Mouse (Mus musculus): ENCODE measurements around the gene Mier3.
A peak's percentile ranks its signal among the peaks of the same experiment; 100 is the strongest.

The Mier3 gene

DNA sequence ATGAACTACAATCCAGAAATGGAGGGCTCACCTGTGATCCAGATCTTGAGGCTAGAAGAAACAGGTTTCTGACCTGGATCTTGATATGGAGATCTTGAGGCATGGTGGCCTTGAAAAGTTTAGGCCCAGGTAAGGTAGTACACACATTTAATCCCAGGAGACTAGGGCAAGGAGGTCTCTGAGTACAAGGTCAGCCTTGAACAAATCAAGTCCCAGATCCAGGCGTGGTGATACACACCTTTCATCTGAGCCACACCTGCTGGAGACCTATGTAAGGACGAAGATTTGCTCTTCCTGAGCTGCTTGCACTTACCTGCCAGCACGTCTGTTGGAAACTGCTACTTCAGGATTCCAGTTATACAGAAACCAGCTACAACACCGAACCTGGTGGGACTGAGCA, at the start of gene Mier3:
TSS of gene Mier3 (plus strand) at position 301 of the 400 bp plus-strand sequence.
- no peak for DNase-seq (ENCODE audit: low spot score)

DNA sequence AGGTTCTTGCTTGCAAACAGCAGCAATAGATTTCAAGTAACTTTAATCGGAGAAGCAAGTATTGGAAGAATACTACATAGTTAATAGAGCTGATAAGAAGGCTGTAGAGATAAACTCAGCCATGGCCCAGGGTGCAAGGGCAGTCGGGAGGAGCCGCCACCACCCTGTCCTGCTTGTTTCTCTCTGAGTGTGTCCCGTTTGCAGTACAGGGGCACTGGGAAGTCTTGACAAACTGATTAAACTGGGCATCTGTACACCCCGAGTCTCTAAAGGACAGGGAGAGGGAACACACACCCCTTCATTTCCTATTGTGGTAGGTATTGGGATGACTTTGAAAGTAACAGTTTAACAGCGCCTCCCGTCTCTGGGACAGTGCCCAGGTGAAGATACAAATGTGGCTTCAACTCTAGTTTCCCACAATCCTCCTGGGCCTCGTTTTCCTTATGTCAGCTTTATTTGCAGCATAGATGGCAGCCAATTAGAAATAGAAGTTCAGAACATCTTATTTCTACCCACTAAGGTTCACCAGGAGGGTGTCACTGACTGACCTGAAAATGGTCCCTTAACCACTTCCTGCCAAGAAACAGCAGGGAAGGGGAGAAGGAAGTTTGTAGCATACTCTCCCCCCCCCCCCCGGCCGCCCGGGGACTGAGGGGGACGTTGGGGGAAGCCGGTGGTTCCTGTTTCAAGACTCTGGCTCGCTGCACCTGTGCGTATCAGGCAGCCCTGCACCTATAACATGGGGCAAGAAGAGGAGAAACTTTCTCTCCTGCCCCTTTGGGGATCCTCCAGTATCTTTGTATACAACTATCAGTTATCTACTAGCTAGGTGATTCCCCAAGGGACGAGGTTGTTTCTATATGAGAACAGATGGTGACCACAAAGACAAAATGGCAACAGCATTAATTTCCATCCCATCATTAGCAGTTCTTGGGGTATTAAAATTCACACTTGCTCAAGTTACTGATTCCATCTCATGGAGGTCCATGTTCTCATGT, 46.3 kb upstream of the Mier3 start:
- no peak for DNase-seq (ENCODE audit: low spot score)

DNA sequence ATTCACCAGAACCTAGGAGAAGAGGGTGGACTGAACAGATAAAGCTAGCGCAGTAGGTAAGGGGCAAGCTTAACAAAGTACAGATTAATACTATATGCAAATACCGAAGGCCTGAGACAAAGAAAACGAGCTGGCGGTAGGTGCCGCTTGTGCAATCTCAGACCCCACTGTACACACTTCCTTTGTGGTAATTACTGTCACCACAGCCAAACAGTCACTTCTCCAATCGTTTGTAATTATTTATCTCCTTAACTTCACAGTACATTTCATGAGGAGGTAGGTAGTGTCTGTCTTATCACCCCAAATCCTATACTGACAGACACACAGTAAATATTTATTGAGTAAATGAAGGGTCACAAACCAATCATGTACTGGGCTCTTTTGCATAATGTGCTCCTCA, 40.5 kb upstream of the Mier3 start:
- no peak for DNase-seq (ENCODE audit: low spot score)

DNA sequence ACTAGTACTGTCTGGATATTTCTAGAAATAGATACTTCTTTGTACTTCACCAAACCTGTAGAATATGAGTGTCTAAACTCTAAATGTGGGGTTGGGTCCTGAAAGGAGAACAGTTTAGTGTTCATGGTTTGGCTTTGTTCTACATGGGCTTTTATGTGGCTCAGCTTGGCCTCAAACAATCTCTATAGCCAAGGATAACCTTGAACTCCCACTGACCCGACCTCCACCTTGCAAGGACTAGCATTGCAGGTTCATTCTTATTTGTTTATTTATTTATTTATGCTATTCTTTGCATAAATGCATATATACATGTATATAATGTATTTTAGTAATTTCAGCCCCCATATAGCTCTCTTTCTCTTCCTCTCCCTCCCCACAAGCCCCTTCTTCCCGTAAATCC, 37.1 kb upstream of the Mier3 start:
- no peak for DNase-seq (ENCODE audit: low spot score)

DNA sequence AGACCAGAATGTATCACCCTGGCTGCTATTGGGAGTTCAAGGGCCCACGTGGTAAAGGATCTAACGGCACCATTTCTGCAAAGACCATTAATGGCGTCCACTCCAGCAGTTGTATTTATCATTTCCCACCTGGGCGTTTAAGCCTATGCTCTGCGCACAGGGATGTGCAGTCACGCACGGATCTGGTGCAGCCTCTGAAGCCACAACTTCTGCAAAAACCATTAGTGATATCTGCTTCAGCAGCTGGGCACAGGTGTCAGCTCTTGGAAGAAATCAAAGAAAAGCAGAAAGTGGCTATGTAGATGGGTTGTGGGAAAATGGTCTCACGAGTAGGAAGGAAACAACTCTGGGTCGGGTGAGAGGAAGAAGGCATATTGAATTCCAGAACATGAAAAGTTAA, 34.6 kb upstream of the Mier3 start:
- DNase-seq (ENCODE audit: low spot score) = no peak

DNA sequence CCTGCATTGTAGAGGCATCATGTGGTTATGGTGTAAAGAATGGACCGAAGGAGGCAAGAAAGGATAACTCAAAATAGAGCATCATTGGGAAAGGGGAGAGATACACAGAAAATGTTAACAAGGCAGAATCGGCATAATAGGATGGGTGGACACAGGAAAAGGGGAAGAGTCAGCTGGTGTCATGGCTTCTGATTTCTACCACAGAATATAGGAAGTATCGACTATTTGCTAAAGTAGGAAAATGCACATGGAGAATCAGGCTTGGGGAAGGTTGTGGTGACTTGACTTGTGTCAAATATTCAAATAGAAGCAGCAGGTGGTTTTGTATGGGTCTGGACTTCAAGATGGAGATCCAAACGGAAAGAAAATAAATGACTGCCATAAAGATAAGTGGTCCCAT, 33.5 kb upstream of the Mier3 start:
- DNase-seq (ENCODE audit: low spot score) = no peak

DNA sequence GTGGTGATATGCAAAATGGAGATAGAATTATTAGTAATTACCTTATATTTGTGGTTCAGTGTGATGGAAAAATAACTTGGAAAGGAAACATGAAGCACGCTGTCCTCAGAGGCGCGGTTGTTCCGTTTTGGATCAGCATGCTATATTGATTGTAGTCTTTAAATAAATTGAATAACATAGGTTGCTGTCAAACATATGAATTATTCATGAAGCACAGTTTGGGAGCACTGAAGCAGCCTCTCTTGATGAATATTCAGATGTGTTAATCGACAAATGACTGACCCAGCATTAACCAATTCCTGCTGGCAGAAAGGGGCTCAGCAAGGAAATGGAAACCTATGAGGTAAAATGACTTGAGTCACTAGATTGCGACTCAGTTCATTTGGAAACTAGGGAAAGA, 29.8 kb upstream of the Mier3 start:
- DNase-seq (ENCODE audit: low spot score) = no peak

DNA sequence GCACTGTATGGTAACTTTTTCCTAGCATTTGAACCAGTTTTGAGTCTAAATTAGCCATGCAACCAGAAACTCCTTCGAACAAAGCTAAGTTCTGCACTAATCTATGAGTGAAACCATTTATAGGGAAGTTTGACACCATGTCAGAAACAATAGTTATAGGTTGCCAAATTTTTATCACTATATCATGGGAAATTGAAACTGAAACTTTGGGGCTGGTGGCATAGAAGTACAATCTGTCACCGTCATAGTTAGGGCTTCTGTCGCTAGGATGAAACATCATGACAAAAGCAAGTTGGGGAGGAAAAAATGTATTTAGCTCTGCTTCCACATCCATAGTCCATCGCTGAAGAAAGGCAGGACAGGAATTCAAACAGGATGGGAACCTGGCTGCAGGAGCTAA, 25.5 kb upstream of the Mier3 start:
- DNase-seq (ENCODE audit: low spot score) = no peak

DNA sequence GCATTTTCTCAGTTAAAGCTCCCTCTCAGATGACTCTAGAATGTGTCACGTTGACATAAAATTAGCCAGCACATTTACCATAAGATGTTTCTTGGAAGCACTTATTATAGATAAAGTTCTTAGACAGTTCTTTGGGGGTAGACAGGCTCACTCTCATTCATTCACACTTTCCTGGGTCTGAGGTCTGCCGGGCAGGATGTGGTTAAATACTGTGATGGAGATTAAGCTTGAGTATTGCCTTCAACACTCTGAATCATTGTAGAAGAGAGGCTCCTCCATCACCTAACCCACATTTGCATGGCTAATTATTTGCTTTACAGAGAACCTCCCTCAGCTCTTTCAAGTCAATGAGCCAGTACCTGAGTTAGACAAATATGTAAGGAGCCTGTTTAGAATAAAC, 24.9 kb upstream of the Mier3 start:
- DNase-seq (ENCODE audit: low spot score) = no peak

DNA sequence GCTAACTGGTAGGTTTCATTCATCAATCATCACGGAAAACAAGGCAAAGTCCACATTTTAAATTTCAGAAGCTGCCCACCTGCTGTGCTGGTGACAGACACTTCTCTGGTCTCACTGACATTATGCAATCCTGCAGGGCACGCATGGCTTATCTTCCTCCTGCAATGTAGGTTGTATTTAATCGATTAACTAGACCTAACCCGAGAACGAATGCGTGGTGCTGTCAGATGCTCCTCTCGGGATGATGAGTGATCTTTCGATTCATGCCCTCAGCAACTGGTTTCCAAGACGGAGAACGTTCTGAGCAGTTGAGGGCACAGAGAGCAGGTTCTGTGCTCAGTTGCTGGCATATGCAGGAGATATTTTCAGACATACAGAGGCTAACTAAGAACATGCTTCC, 24.5 kb upstream of the Mier3 start:
- no peak for DNase-seq (ENCODE audit: low spot score)

DNA sequence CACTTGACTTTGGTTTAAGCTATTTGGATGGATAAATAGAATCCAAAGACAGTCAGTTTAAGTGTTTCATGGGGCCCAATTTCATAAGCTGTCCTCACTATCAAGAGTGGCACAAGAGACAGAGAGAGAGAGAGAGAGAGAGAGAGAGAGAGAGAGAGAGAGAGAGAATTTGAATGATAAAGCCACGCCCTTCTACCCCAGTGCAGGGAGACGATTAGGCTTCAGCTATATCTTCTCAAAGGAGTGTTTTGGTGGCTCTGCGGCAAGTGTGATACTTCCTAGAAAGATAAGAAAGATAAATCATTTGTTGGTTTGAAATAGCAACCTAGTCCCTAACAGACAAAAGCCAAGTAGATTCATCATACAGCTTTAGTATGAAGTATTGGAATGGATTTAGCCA, 24.0 kb upstream of the Mier3 start:
- DNase-seq (ENCODE audit: low spot score) = no peak

DNA sequence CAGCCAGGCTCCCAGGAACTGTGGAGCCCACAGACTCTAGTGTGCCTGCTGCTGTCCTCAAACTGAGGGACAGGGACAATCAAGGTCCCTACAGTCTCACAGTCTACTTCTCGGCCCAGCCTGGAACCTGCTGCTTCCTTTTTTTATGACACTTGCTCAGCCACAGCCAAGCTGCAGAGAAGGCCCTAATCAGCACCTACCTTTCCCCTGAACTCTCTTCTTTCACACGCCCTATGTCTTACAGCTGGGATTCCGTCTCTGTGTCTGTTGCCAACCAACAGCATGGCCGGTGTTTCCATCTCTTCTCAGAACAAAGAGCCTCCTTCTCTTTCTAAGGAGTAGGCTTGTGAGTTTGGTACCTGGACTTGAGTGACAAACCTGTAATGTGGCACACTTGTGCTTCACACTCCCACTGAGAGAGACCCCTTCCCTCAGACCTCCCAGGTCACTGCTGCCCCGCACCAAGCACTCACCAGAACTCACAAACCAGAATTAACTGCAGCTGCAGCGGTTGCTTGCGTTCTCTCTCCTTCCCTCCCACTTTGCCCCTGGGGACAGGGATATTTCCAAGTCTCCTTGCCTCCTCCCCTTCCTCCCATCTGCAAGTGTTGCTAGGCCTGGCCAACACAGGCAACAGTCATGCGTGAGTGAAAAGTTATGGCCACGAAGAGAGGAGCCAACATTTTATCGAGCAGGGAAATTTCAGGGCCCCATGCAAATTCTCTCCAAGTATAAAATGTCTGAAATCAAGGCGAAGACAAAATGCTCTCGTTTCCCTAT, 22.1 kb upstream of the Mier3 start:
- peak; percentile 26 for DNase-seq (ENCODE audit: low spot score)

DNA sequence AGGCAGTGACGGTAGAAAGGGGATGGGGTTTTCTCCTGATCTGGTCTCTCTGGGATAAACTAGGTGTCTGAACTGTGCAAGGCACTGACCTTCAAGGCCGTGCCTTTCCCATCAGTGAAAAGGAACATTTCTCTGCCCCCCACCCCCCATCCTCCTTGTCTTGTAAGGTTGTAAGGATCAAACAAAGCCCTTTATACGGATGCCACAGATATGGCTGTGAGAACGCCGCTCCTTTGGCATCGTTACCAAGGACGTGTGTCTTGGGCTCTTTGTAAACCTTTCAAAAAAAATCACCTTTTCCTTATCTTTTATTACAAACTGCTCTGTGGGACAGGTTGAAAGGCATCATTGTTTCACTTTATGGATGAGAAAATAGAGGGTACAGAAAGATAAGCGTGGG, 21.3 kb upstream of the Mier3 start:
- DNase-seq (ENCODE audit: low spot score) = no peak

DNA sequence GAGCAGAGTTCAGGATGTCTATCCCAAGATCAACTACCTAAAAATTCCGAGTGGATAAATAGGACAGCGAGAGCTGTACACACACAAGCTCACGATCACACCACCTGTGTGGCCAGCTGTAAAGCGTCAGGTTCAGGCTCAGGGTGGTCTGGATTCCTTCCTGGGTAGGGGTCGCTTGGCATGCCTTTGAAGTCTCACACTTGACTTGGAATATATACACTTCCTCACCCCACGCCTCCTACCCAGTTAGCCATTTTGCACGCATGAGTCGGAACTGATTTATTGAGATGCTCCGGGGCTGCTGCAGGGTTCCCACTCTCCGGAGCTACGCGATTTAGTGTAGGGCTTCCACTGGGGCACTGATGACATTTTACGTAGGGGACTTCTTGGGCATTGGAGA, 20.7 kb upstream of the Mier3 start:
- DNase-seq (ENCODE audit: low spot score) = peak; percentile 20

DNA sequence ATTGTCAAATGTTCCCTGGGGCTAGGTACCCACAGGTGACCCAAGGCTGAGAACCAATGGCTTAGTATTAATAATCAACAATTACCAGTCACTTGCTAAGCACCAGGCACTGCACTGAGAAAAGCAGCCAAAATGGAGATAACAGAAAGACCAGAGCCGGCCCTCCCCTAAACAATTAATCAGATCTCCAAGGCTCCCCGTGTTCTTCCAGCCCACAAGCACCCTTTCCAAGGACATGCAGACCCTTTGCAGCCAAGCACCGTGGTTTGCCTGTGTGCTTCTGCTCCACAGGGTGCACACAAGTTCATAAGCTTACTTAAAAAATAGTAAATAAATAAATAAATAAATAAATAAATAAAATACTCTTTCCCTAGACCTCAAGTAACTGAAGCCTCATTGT, 20.2 kb upstream of the Mier3 start:
- no peak for DNase-seq (ENCODE audit: low spot score)

DNA sequence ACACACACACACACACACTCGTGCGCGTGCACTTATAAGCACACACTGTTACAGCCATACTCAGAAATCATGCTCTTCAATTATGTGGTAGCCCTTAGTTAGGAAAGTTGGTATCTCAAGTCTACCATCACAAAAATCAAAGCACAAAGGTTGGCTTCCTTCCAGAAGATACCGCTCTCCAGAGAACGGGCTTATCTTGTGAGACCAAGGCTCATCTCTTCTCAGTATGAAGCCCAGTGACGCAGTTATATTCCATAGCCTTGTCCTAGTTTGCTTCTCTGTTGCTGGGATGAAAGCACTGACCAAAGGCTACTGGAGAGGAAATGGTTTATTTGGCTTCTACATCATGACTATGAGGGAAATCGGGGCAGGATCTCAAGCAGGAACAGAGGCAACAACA, 12.8 kb upstream of the Mier3 start:
- DNase-seq (ENCODE audit: low spot score) = no peak

DNA sequence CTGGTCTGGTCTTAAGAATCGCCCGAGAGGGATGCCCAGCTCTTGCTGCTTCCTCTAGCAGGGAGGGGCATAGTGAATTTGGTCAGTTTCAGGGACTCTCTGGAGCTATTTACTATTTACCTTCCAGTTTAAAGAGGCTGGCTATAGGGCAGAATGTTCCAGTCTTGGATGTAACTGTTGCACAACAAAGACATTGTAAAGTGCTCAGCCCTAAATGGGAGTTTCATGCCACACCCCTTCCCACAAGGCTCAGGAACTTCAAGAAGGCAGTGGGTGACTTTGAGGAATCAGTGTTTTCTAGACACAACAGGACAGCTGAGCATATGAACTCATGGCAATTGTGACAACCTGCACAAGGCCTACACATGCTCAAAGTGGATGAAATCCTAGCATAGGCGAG, 3.9 kb upstream of the Mier3 start:
- no peak for DNase-seq (ENCODE audit: low spot score)

DNA sequence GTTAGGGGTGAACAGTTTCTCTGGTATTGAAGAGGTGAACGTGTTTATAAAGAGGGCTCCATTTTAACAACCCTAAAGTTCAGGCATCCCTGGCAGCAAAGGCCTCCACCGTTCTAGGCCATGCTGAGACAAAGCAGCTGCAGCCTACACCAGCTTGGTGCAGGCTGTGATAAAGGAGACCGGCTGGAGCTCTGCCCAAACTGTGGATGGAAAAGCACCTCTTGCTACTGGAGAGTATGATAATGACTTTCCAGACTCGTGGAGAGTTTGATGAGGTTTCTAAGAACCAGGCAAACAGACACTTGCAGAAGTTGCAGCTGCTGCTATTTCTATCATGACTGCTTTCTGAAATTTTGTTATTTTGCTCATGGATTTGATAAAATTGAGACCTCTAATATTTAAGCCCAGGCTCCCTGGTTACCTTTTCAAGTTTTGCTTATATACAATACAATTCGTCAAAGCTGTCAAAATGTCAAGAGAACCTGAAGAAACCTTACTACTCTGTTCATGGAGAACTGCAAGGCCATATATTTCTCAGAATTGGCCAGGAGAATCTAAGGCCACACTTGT, 3.4 kb downstream of the Mier3 start:
- DNase-seq (ENCODE audit: low spot score) = no peak

DNA sequence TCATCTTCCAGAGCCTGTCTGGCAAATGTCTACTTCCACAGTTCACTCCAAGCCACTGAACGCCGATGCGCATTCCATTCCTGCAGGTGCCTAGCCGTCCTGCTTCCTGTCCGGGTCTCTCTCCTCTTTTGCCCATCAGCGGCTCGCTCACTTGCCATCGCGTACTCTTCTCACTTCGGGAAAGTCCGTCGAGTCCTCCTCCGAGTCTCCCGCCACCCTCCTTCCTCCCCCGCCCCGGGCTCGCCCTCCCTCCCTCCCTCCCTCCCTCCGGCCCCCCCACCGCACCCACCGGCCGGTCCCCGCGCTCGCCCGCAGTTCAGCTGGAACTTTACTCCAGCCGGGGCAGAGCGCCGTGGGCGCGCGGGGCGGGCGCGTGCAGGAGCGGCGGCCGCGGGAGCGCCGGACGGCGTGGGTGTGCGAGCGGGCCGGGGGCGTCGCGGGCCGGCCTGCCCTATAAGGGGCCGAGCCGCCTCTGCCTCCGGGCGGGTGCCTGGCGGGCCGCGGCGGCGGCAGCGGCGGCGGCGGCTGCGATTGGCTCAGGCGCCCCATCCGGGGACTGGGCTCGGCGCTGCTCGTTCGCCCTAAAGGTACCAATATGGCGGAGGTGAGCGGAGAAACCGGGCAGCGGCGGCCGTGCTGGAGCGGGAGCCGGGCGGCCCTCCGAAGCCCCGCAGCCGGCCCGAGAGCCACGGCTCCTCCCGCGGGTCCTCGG, 5.1 kb downstream of the Mier3 start:
- DNase-seq (ENCODE audit: low spot score) = peak; percentile 87

DNA sequence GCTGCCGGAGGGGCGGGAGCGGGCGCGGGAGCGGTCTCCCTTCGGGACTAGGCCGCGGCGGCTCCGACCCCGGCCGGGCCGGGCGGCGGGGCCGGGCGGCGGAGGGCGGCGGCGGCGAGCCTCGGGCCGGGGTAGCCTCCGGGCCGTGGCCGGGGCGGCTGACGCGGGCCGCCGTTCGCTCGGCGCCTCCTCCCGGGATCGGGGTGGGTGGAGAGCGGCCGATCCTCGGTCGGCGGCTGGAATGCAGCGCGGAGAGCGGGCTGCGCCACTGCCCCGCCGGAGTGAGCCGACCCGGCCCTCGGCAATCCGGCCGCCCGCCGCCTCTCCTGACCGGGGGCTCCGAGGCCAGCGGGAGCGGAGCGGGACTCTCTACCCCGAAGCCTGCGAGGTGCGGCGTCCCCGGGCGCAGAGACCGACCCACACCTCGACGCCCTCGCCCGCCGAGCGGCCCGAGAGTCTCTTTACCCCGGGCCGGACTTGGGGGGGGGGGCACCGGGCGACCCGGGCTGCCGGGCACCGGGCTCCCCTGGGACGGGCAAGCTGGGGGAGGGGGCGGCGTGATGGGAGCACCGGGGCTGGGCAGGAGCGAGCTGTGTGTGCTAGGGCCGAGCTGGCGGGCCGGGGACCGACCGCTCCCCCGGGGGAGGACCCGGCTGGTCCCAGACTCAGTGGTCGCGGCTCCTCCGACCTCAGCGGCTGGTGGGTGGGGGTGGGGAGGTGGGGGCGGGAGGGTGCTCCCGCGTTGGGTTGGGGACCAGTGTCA, 5.9 kb downstream of the Mier3 start:
- peak; percentile 21 for DNase-seq (ENCODE audit: low spot score)

DNA sequence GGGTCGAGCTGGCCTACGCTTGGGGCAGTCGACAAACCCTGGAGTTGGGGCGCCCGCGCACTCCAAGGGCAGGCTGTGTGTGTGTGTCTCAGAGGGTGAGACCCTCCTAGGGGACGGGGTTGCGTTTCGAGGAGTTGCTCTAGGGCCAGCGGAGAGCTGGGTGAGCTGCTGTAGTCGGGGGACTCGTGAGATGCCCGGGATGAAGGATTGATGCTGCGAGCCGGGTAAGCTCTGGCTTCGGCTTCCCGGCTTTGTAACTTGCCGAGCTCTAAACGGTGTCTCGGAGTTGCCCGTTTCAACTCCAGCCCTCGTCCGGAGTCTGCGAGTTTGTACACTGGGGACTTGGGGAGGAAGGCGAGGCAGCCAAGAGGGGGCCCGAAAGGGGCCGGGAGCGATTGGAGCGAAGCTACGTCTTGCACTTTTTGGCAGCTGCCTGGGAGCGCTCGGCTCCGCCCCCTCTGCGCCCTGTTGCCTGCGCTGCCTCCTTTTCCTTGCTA, 6.6 kb downstream of the Mier3 start:
- peak; percentile 76 for DNase-seq (ENCODE audit: low spot score)
